Comparison of ENCODE assay signal across 18 mouse cellular contexts in the genomic region with DNA sequence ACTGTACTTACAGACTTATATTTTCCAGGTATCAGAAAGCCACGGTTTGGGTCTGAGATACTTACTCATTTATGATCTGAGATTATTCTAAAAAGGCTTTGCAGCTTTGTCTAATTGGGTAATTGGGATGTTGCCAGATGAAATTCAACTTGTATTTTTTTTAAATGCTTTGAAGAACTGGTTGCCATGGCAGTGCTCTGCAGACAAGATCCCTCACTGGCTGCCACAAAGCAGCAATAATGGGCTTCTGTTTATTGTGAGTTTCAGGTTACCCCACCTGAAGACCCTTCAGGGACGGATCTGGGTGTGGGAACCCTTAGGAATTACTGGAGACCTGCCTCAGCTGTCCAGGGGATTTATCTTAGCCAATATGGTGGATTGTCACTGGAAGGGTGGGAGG.
DNase-seq lines count a peak whose midpoint lies in the region; ATAC-seq and TF ChIP-seq lines count a peak whose summit lies in the region.
"Had no signal": no experiment of that assay in that cellular context is flagged by ENCODE, and none has a peak within 500 bp of the region (broad histone marks: within the 10 kb centered on the region; RNA-seq: fewer than 3 reads in every experiment).

No protein-coding gene starts in this region.

- 0 out of 2 replicates have a peak, but pooled peaks have one; percentile 29 for ATAC-seq in forebrain, embryonic 15.5 days (replicated peaks)
- no peak for ATAC-seq in forebrain, embryonic 11.5 days (replicated peaks; ENCODE audit: low FRiP score)
- no peak for ATAC-seq in midbrain, embryonic 14.5 days (ENCODE audit: low FRiP score, low TSS enrichment)
- ATAC-seq in embryonic facial prominence, embryonic 15.5 days (ENCODE audit: insufficient number of reproducible peaks, low FRiP score, low TSS enrichment, low read depth), result peak; percentile 54; the same call in 1 of the 2 replicates
- ATAC-seq: inflammation-experienced regulatory T-cells, adult 6 months had no signal

- 27% methylated on average over 2 of the region's 2 CpGs for WGBS in forebrain, embryonic 15.5 days
- WGBS in forebrain, embryonic 11.5 days, result 57% methylated on average over 2 of the region's 2 CpGs
- 57% methylated on average over 2 of the region's 2 CpGs for WGBS in midbrain, embryonic 14.5 days
- WGBS in midbrain, embryonic 10.5 days, result 57% methylated on average over 2 of the region's 2 CpGs
- 18% methylated on average over 2 of the region's 2 CpGs for WGBS in embryonic facial prominence, embryonic 15.5 days

- no peak overlapping the region for H3K4me2 ChIP-seq in forebrain, embryonic 15.5 days (replicated peaks)
- no peak overlapping the region for H3K4me2 ChIP-seq in forebrain, embryonic 11.5 days (ENCODE audit: low read depth, low read length, severe bottlenecking)
- no peak overlapping the region for H3K4me2 ChIP-seq in midbrain, embryonic 14.5 days (ENCODE audit: low read length)
- no peak overlapping the region for H3K4me2 ChIP-seq in embryonic facial prominence, embryonic 15.5 days (replicated peaks)
- H3K4me2 ChIP-seq: limb, embryonic 12.5 days; stomach, embryonic 15.5 days had no signal

- no peaks in the 10 kb centered on the region for H3K36me3 ChIP-seq in forebrain, embryonic 15.5 days
- H3K36me3 ChIP-seq in forebrain, embryonic 11.5 days (ENCODE audit: control insufficient read depth, insufficient read depth, low read length), result no peaks in the 10 kb centered on the region
- no peaks in the 10 kb centered on the region for H3K36me3 ChIP-seq in midbrain, embryonic 14.5 days (ENCODE audit: control insufficient read depth, insufficient read depth, low read length)
- H3K36me3 ChIP-seq in midbrain, embryonic 10.5 days, result no peaks in the 10 kb centered on the region
- H3K36me3 ChIP-seq in embryonic facial prominence, embryonic 15.5 days, result no peaks in the 10 kb centered on the region
- H3K36me3 ChIP-seq: limb, embryonic 12.5 days; stomach, embryonic 15.5 days had no signal

- H3K9me3 ChIP-seq in forebrain, embryonic 15.5 days, result peaks cover 7% of the 10 kb centered on the region; the same call in 1 of the 2 replicates
- H3K9me3 ChIP-seq in forebrain, embryonic 11.5 days (ENCODE audit: control insufficient read depth, low read length), result no peaks in the 10 kb centered on the region; the same call in 1 of the 2 replicates
- no peaks in the 10 kb centered on the region for H3K9me3 ChIP-seq in midbrain, embryonic 14.5 days (ENCODE audit: control insufficient read depth, low read length)
- H3K9me3 ChIP-seq in midbrain, embryonic 10.5 days (replicated peaks), result 0 out of 2 replicates have a peak, but pooled peaks cover 5% of the 10 kb centered on the region
- no peaks in the 10 kb centered on the region for H3K9me3 ChIP-seq in embryonic facial prominence, embryonic 15.5 days (replicated peaks)
- H3K9me3 ChIP-seq: stomach, embryonic 15.5 days had no signal

- 0 out of 2 replicates have a peak overlapping the region, but pooled peaks have one; percentile 15 for H3K27ac ChIP-seq in forebrain, embryonic 15.5 days (replicated peaks)
- H3K27ac ChIP-seq in forebrain, embryonic 11.5 days (ENCODE audit: low read depth, low read length), result no peak overlapping the region
- H3K27ac ChIP-seq in layer of hippocampus, adult 2 months, result peak overlapping the region; percentile 55; the same call in 1 of the 2 replicates
- no peak overlapping the region for H3K27ac ChIP-seq in midbrain, embryonic 14.5 days (replicated peaks; ENCODE audit: low read depth, low read length)
- H3K27ac ChIP-seq in midbrain, embryonic 10.5 days (replicated peaks), result no peak overlapping the region
- 0 out of 2 replicates have a peak overlapping the region, but pooled peaks have one; percentile 60 for H3K27ac ChIP-seq in embryonic facial prominence, embryonic 15.5 days (replicated peaks)
- H3K27ac ChIP-seq: limb, embryonic 12.5 days; stomach, embryonic 15.5 days had no signal

- 0 out of 2 replicates have a peak, but pooled peaks cover 4% of the 10 kb centered on the region for H3K4me1 ChIP-seq in forebrain, embryonic 15.5 days
- H3K4me1 ChIP-seq in forebrain, embryonic 11.5 days (replicated peaks; ENCODE audit: control insufficient read depth, insufficient read depth, low read length), result no peaks in the 10 kb centered on the region
- no peaks in the 10 kb centered on the region for H3K4me1 ChIP-seq in midbrain, embryonic 14.5 days (ENCODE audit: control insufficient read depth, insufficient read depth, low read length)
- H3K4me1 ChIP-seq in midbrain, embryonic 10.5 days, result no peaks in the 10 kb centered on the region
- H3K4me1 ChIP-seq in embryonic facial prominence, embryonic 15.5 days, result peaks cover 3% of the 10 kb centered on the region; the same call in 1 of the 2 replicates
- H3K4me1 ChIP-seq: stomach, embryonic 15.5 days had no signal

- DNase-seq in forebrain, embryonic 11.5 days (ENCODE audit: low spot score), result no peak
- peak in 1 of 2 experiments; percentile 31 for DNase-seq in layer of hippocampus, adult 2 months (ENCODE audit: low spot score in 2 of 2)
- no peak for DNase-seq in layer of hippocampus, postnatal 10 days (ENCODE audit: low spot score in 2 of 2)
- DNase-seq in midbrain, embryonic 14.5 days, result peak; percentile 47
- no peak for DNase-seq in midbrain, embryonic 10.5 days (ENCODE audit: low spot score)
- no peak for DNase-seq in thymus, postnatal 4 days
- DNase-seq: adrenal gland, postnatal 14 days; cerebellum, postnatal 10 days; gastrocnemius, postnatal 14 days; layer of hippocampus, adult 9-11 months; spleen, adult 18-20 months; thymus, postnatal 25 days had no signal

- no peak overlapping the region for H3K4me3 ChIP-seq in forebrain, embryonic 15.5 days
- no peak overlapping the region for H3K4me3 ChIP-seq in forebrain, embryonic 11.5 days (ENCODE audit: low read depth, low read length)
- no peak overlapping the region for H3K4me3 ChIP-seq in layer of hippocampus, adult 2 months
- H3K4me3 ChIP-seq in midbrain, embryonic 14.5 days (replicated peaks; ENCODE audit: low read depth, low read length), result no peak overlapping the region
- H3K4me3 ChIP-seq in midbrain, embryonic 10.5 days, result no peak overlapping the region
- H3K4me3 ChIP-seq in embryonic facial prominence, embryonic 15.5 days (replicated peaks), result no peak overlapping the region
- H3K4me3 ChIP-seq: limb, embryonic 12.5 days; megakaryocyte, embryonic 14.5 days; stomach, embryonic 15.5 days had no signal

- no peaks in the 10 kb centered on the region for H3K27me3 ChIP-seq in forebrain, embryonic 15.5 days
- no peaks in the 10 kb centered on the region for H3K27me3 ChIP-seq in forebrain, embryonic 11.5 days (ENCODE audit: control insufficient read depth, insufficient read depth, low read length)
- no peaks in the 10 kb centered on the region for H3K27me3 ChIP-seq in midbrain, embryonic 14.5 days (ENCODE audit: control insufficient read depth, insufficient read depth, low read length)
- H3K27me3 ChIP-seq in midbrain, embryonic 10.5 days (ENCODE audit: low read depth, poor library complexity, severe bottlenecking), result no peaks in the 10 kb centered on the region
- H3K27me3 ChIP-seq in embryonic facial prominence, embryonic 15.5 days, result no peaks in the 10 kb centered on the region
- H3K27me3 ChIP-seq: limb, embryonic 12.5 days; megakaryocyte, embryonic 14.5 days; stomach, embryonic 15.5 days had no signal

- no peak overlapping the region for H3K9ac ChIP-seq in forebrain, embryonic 15.5 days (replicated peaks)
- no peak overlapping the region for H3K9ac ChIP-seq in forebrain, embryonic 11.5 days (ENCODE audit: low read length)
- H3K9ac ChIP-seq in midbrain, embryonic 14.5 days (replicated peaks; ENCODE audit: low read length), result no peak overlapping the region
- H3K9ac ChIP-seq in embryonic facial prominence, embryonic 15.5 days, result no peak overlapping the region
- H3K9ac ChIP-seq: limb, embryonic 12.5 days; stomach, embryonic 15.5 days had no signal

- no peak for TF ChIP-seq CTCF in layer of hippocampus, adult 2 months (conservative IDR thresholded peaks at IDR 0.05)

Comparison
In these comparisons a context has a peak if more than half of its experiments do, and no peak if none do; other contexts are left out.
1. ATAC-seq: peak in forebrain, embryonic 15.5 days (single experiment) and embryonic facial prominence, embryonic 15.5 days (single experiment); none in forebrain, embryonic 11.5 days (single experiment) and midbrain, embryonic 14.5 days (single experiment).
2. H3K27ac ChIP-seq: peak in forebrain, embryonic 15.5 days (single experiment), layer of hippocampus, adult 2 months (single experiment) and embryonic facial prominence, embryonic 15.5 days (single experiment); none in forebrain, embryonic 11.5 days (single experiment), midbrain, embryonic 14.5 days (single experiment) and midbrain, embryonic 10.5 days (single experiment).